Mouse (Mus musculus): ENCODE measurements at regions not wholly inside any gene's neighbourhood (a gene's known extent, or its start where the extent isn't known, plus 50 kb on each side); places are given as distances from the start of the nearest gene placed in this dataset.
"Not testable (repeated sequence)": the region's sequence is repeated elsewhere in the genome, so short reads cannot be mapped to it uniquely, and the experiment has no call there.

DNA sequence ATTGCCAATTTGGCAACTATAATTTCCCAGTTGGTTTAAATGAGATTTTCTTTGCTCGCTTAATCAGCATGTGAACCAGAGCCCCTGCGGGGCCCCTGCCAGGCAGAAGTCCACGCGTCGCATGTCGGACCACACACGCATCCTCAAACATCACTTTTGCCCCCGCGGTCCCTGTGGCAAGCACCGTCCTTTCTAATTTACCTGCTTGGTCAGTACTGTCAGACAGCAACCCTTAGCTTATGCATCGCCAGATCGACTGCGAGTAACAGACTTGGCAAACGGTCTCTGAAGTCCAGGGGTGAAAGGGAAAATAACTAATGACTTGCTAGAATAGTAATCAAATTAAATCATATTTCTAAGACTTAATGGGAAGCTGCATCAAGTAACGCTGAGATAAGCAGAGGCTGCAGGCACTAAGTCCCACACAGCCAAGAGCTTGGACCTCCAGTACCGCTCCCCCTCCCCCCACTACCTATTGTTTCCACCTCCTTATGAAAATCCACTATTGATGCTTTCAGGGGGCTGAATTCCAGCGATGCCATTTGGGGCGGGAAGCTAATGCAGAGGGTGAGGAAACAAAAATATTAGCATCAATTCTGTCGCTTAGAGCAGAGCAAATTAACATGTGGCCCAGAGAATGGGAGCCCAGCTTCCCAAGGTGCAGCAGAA lies 142.0 kb upstream of the Cntnap4 start:
- no peak for DNase-seq (ENCODE audit: low spot score in 2 of 2)

GRCm38 (mm10) chr8:112411968-112412367 lies 157.9 kb upstream of the Cntnap4 start:
- DNase-seq (ENCODE audit: low spot score in 2 of 2), result no peak

DNA sequence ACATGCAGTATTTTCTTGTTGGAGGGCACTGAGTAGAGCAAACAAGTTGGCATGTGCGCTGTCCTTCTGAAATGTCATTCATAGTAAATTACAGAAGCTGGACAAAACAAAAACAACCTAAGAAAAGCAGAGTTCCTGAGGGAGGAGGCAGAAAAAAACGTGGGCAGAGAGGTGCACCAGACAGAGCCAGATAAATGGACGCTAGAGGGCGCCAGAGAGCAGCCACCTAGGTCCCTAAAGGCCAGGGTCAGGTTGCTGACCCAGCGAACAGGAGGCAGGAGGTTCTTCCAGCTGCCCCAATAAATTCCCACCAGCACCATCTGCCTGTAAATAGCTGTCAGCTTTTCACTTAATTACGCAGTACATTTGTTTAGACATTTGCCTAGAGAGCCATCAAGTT lies 158.6 kb upstream of the Cntnap4 start:
- DNase-seq (ENCODE audit: low spot score in 2 of 2), result peak; percentile 3 to 18

DNA sequence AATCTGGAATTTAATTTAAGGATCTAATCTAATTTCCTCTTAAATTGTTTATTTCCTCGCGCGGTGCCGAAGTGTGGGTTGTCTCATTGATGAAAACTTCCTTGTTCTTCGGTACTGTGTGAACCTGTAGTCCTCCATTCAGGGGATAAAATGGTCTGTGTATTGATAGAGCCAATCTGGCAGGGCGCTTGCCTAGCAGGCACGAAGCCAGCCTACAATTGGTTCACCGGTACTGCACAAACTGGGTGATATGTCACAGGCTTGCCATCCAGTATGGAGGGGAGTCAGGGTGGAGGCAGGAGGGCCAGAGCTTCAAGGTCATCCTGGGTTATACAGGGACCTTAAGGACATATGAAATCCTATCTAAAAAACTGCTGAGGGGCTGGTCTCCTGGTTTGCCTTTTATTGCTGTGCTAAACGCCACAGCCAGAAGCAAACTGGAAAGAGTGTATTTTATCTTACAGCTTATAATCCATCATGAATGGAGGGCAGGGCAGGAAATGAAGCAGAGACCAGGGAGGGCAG lies 161.6 kb upstream of the Cntnap4 start:
- no peak for DNase-seq (ENCODE audit: low spot score in 2 of 2)

- DNase-seq (ENCODE audit: low spot score in 2 of 2), result no peak
Observed at GRCm38 (mm10) chr8:112404087-112404486, 165.8 kb upstream of the Cntnap4 start.

DNA sequence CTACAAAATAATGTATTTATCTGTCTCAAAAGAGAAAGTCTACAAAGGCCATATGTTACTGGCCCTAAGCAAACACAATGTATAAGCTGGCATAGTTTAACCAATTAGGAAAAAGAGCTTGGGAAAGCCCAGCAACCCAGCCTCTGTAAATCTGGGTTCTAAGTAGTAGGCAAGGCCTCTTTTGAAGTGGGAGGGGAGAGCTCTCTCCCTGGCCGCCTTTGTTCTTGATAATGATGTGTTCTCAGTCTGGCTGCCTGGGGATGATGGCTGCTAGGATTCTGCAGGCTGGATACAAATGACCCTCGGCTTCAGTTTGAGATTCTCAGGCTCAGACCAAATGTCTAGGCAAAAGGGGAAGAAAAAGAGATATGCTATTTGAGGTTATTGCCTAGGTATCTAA lies 172.4 kb upstream of the Cntnap4 start:
- DNase-seq (ENCODE audit: low spot score in 2 of 2), result no peak

GRCm38 (mm10) chr8:112390108-112390507 lies 179.7 kb upstream of the Cntnap4 start:
- no peak for DNase-seq (ENCODE audit: low spot score in 2 of 2)

DNA sequence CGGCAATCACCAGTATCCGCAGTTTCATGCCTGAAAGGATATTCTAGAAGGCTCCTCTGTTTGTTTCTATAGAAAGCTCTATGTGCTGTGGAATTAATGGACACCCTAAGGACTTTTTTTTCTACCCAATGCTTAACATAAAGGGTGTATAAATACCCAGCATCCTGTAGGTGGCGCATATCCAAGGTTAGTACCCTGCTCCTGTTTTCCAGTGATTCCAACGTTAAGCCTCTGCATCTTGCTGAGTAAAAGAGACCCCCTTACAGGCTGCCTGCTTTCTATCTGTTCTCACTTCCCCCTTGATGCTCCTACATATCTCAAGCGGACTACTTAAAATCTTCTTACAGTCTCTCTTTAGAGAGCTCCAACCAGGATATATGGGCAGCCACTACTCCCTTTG lies 221.5 kb upstream of the Cntnap4 start:
- DNase-seq (ENCODE audit: low spot score in 2 of 2), result no peak

DNA sequence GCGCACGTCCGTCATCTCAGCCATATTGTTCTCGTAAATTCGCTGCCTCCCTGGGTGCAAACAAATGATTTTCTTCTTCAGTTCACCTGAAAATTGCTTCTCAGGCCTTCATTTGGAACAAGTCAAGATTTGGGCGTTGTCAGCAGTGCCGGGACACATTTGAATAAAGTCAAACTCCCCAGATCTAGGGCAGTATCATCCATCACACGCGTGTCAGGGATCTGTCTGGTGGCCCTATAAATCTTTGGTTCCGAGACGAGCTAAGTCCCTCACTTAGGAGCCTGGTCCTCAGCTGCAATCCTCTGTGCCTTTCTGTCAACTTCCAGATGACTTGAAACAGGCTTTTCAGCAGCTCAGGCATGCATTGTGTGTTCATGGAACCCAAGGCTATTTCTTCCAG lies 236.7 kb upstream of the Cntnap4 start:
- no peak for DNase-seq (ENCODE audit: low spot score in 2 of 2)

- no peak for DNase-seq (ENCODE audit: low spot score in 2 of 2)
Observed at GRCm38 (mm10) chr8:112332021-112332420, 237.8 kb upstream of the Cntnap4 start.

- no peak for DNase-seq (ENCODE audit: low spot score in 2 of 2)
Observed at GRCm38 (mm10) chr8:112309816-112310215, 260.0 kb upstream of the Cntnap4 start.

- no peak for DNase-seq (ENCODE audit: low spot score in 2 of 2)
Observed at GRCm38 (mm10) chr8:112308354-112308753, 261.5 kb upstream of the Cntnap4 start.

GRCm38 (mm10) chr8:112297021-112297420 lies 272.8 kb upstream of the Cntnap4 start:
- DNase-seq (ENCODE audit: low spot score in 2 of 2), result no peak

GRCm38 (mm10) chr8:112283316-112283715 lies 268.5 kb upstream of the Gm6793 start:
- DNase-seq (ENCODE audit: low spot score in 2 of 2), result no peak

DNA sequence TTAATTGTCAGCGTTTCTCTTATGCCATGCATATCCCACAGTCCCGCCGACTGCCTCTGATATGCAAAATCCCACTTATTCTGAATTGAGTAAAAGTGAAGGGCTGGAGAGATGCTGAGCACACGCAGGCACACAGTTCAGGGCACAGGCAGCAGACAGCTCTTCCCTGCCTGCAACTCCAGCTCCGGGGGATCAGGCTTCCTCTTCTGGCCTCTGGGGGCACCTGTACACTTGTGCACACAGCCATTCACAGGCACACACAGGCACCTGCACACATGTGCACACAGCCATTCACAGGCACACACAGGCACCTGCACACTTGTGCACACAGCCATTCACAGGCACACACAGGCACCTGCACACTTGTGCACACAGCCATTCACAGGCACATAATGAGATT lies 254.8 kb upstream of the Gm6793 start:
- no peak for DNase-seq (ENCODE audit: low spot score in 2 of 2)

DNA sequence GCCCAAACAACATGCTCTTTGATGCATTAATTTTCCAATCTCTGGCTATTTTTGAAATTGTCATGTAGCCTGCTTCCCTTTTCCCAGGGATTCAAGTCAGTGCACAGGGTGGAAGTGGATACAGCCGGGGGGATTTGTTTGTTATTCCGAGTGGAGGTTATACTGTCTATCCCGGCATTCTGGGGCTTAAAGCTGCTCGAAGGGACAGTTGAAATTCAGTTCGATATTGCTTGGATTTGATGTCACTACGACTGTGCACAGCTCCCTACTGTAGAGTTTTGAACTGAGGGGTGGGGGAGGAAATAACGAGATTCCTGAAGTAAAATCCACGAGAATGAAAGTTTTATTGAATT lies 254.4 kb upstream of the Gm6793 start:
- no peak for DNase-seq (ENCODE audit: low spot score in 2 of 2)

GRCm38 (mm10) chr8:112268544-112269213 lies 253.8 kb upstream of the Gm6793 start:
- DNase-seq (ENCODE audit: low spot score in 2 of 2), result no peak

GRCm38 (mm10) chr8:112257922-112258475 lies 243.2 kb upstream of the Gm6793 start:
- DNase-seq (ENCODE audit: low spot score in 2 of 2), result no peak

DNA sequence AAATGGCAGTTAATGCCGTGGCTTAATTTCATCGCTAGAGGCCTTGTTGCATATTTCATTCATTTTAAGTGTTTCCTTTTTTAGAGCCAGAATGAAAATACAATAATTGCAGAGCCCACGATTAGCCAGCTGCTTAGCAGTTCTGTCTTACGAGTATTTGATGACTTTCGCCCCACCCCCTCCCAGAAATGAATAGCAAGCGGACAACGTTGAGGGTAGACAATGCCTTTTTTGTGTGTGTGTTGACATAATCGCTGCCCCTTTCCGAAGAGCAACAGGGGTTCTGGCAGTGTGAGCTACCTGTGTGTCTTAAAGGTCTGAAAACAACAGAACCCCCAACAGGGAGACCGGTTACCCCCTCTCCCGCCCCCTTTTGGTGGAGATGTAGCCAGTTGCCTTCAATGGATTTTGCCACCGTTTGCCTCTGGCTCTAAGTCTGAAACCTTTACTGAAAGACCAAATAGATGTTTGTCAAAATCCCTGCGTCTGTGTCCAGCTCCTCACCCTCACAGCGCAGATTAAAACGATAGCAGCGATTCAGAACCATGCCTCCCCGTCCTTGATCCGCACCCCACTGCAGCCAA lies 242.6 kb upstream of the Gm6793 start:
- no peak for DNase-seq (ENCODE audit: low spot score in 2 of 2)

- DNase-seq (ENCODE audit: low spot score in 2 of 2), result not testable (repeated sequence)
Observed at GRCm38 (mm10) chr8:112246629-112247028, 231.8 kb upstream of the Gm6793 start.

DNA sequence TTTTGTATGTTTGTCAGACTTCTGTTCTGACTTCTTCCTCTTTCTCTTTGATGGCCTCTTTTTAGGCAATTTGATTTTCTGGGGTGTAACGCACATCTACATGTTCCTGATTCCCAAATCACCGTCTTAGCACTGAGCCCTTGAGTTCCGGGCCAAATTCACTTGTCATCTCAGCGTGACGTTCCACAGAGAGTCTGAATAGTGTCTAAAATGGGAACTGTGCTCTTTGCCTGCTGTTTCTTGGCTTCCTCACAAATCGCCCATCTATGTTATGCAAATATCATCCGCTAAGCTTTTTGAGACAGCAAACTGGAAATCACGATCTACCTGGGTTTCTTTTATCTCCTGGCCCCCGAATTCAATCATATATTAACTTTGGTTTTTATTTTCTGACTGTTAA lies 223.8 kb upstream of the Gm6793 start:
- DNase-seq (ENCODE audit: low spot score in 2 of 2), result no peak

- DNase-seq (ENCODE audit: low spot score in 2 of 2), result not testable (repeated sequence)
Observed at GRCm38 (mm10) chr8:112236751-112237150, 221.9 kb upstream of the Gm6793 start.

GRCm38 (mm10) chr8:112219656-112220055 lies 204.8 kb upstream of the Gm6793 start:
- no peak for DNase-seq (ENCODE audit: low spot score in 2 of 2)
